Mouse (Mus musculus): Measurements from ENCODE around the gene Celsr1.

GRCm38 (mm10) chr15:85961651-85962050 lies 71.9 kb downstream of the Celsr1 start:
- TF ChIP-seq CTCF (IDR thresholded peaks at IDR 0.05; ENCODE audit: insufficient read depth, low read depth, low read length) (no peak), POLR2A (IDR thresholded peaks at IDR 0.05; ENCODE audit: insufficient read depth, low read depth, low read length) (no peak)

Measured in olfactory bulb, adult 2 months (tissue).